Mouse (Mus musculus): ENCODE measurements at regions not wholly inside any gene's neighbourhood (a gene's known extent, or its start where the extent isn't known, plus 50 kb on each side); places are given as distances from the start of the nearest gene placed in this dataset.
A peak's percentile ranks its signal among the peaks of the same experiment; 100 is the strongest.

DNA sequence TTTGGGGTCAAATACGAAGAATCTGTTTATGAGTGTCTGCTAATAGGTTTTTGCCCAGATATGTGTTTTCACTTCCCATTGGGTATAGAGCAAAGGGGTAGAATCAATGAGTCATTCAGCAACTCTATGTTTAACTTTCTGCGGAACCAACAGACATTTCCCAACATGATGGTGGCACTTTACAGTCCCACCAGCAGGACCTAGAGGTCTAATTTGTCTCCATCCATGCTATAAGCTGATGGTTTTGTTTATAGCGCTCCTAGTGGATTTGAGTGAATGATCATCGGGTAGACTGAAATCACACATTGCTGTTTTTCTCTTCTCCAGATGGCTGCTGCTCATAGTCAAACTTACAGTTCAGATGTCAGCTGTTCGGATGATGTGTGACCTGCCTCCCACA, 99.7 kb upstream of the Arid5b start:
- no peak overlapping the region for H3K9ac ChIP-seq
- H3K9me3 ChIP-seq (replicated peaks) = no peaks in the 10 kb centered on the region
- no peaks in the 10 kb centered on the region for H3K27me3 ChIP-seq (replicated peaks)
- no peak for ATAC-seq (ENCODE audit: insufficient number of reproducible peaks, low FRiP score)
- H3K4me1 ChIP-seq (replicated peaks) = no peaks in the 10 kb centered on the region
- 83% methylated on average over 5 of the region's 5 CpGs for WGBS
- no peak overlapping the region for H3K4me3 ChIP-seq
- H3K4me2 ChIP-seq = no peak overlapping the region
- no peak overlapping the region for H3K27ac ChIP-seq (ENCODE audit: poor library complexity, severe bottlenecking)
- no peaks in the 10 kb centered on the region for H3K36me3 ChIP-seq

DNA sequence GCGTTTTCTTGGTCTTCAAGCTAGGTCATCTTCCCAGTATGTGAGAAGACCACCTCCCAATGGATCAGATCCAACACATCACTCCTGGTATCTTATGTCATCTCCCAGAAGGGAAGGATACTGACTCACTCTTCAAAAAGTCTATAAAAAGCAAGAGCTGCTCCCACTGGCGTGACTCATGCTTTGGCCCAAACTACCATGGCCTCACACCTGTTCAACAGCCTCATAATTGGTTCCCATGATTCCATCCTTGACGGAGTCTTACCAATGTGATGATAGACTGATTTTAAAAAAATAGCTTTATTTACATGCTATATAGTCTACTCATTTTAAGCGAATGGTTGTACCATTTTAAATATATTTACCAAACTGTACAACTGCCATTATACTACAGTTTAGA, 98.9 kb upstream of the Arid5b start:
- Histone ChIP-seq H3K4me1 (replicated peaks) (no peaks in the 10 kb centered on the region), H3K9ac (no peak overlapping the region), H3K9me3 (replicated peaks) (no peaks in the 10 kb centered on the region), H3K4me2 (no peak overlapping the region), H3K36me3 (no peaks in the 10 kb centered on the region), H3K27me3 (replicated peaks) (no peaks in the 10 kb centered on the region), H3K27ac (ENCODE audit: poor library complexity, severe bottlenecking) (no peak overlapping the region), H3K4me3 (no peak overlapping the region)
- WGBS = 85% methylated on average over 4 of the region's 4 CpGs
- ATAC-seq (ENCODE audit: insufficient number of reproducible peaks, low FRiP score) = no peak

- H3K27ac ChIP-seq (ENCODE audit: poor library complexity, severe bottlenecking) = no peak overlapping the region
- H3K9me3 ChIP-seq (replicated peaks) = no peaks in the 10 kb centered on the region
- no peaks in the 10 kb centered on the region for H3K4me1 ChIP-seq (replicated peaks)
- no peak overlapping the region for H3K4me3 ChIP-seq
- H3K36me3 ChIP-seq = no peaks in the 10 kb centered on the region
- WGBS = 83% methylated on average over 5 of the region's 5 CpGs
- no peak for ATAC-seq (ENCODE audit: insufficient number of reproducible peaks, low FRiP score)
- no peak overlapping the region for H3K9ac ChIP-seq
- no peak overlapping the region for H3K4me2 ChIP-seq
- no peaks in the 10 kb centered on the region for H3K27me3 ChIP-seq (replicated peaks)
Observed at GRCm38 (mm10) chr10:68373875-68374274, 95.3 kb upstream of the Arid5b start.

GRCm38 (mm10) chr10:68371785-68372184, 93.2 kb upstream of the Arid5b start:
- no peak overlapping the region for H3K4me2 ChIP-seq
- no peak for ATAC-seq (ENCODE audit: insufficient number of reproducible peaks, low FRiP score)
- 84% methylated on average over 6 of the region's 6 CpGs for WGBS
- no peak overlapping the region for H3K27ac ChIP-seq (ENCODE audit: poor library complexity, severe bottlenecking)
- no peak overlapping the region for H3K4me3 ChIP-seq
- H3K9ac ChIP-seq = no peak overlapping the region
- H3K9me3 ChIP-seq (replicated peaks) = peaks cover 3% of the 10 kb centered on the region; the same call in 1 of the 2 replicates
- H3K27me3 ChIP-seq (replicated peaks) = no peaks in the 10 kb centered on the region
- H3K36me3 ChIP-seq = no peaks in the 10 kb centered on the region
- no peaks in the 10 kb centered on the region for H3K4me1 ChIP-seq (replicated peaks)

DNA sequence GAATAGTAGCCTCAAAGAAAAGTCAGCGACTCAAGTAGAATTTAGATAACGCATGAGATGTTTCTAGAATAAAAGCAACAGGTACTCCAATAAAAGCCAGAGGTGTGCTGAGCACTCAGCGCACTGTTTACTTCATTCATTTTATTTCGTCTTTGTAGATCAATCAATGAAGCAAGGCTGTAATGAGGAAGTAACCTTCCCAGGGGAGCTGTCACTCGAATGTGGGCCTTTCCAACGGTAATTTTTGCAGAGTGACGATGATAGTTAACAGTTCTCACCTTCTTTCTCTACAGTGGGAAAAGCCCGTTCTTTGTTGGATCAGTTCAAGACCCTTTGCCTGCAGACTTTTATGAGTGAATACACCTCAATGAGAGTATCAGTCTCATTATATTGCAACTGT, 92.4 kb upstream of the Arid5b start:
- no peak for ATAC-seq (ENCODE audit: insufficient number of reproducible peaks, low FRiP score)
- WGBS = 82% methylated on average over 8 of the region's 8 CpGs
- no peaks in the 10 kb centered on the region for H3K4me1 ChIP-seq (replicated peaks)
- H3K4me2 ChIP-seq = no peak overlapping the region
- H3K27me3 ChIP-seq (replicated peaks) = no peaks in the 10 kb centered on the region
- H3K4me3 ChIP-seq = no peak overlapping the region
- H3K9ac ChIP-seq = no peak overlapping the region
- no peaks in the 10 kb centered on the region for H3K36me3 ChIP-seq
- peaks cover 3% of the 10 kb centered on the region; the same call in 1 of the 2 replicates for H3K9me3 ChIP-seq (replicated peaks)
- H3K27ac ChIP-seq (ENCODE audit: poor library complexity, severe bottlenecking) = no peak overlapping the region

DNA sequence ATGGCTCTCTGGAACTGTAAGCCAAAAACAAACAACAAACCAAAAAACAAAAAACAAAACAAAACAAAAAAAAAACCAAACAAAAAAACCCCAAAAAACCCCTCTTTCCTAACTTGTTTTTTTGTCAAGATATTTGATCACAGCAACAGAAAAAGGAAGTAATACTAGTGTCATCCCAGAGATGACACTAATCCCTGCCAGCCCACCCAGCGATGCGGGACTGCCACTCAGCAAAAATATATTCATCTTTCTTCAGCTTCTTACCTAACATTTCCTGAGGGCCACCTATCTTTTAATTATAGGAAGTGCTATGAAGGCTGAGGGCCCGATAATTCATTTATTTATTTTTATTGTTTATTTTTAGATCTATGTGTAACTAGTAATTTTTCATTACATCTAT, 88.3 kb upstream of the Arid5b start:
- Histone ChIP-seq H3K4me3 (no peak overlapping the region), H3K9ac (no peak overlapping the region), H3K4me2 (no peak overlapping the region), H3K36me3 (no peaks in the 10 kb centered on the region), H3K9me3 (replicated peaks) (peaks cover 6% of the 10 kb centered on the region), H3K27me3 (replicated peaks) (no peaks in the 10 kb centered on the region), H3K4me1 (replicated peaks) (no peaks in the 10 kb centered on the region), H3K27ac (ENCODE audit: poor library complexity, severe bottlenecking) (no peak overlapping the region)
- 90% methylated on average over 3 of the region's 3 CpGs for WGBS
- ATAC-seq (ENCODE audit: insufficient number of reproducible peaks, low FRiP score) = no peak

DNA sequence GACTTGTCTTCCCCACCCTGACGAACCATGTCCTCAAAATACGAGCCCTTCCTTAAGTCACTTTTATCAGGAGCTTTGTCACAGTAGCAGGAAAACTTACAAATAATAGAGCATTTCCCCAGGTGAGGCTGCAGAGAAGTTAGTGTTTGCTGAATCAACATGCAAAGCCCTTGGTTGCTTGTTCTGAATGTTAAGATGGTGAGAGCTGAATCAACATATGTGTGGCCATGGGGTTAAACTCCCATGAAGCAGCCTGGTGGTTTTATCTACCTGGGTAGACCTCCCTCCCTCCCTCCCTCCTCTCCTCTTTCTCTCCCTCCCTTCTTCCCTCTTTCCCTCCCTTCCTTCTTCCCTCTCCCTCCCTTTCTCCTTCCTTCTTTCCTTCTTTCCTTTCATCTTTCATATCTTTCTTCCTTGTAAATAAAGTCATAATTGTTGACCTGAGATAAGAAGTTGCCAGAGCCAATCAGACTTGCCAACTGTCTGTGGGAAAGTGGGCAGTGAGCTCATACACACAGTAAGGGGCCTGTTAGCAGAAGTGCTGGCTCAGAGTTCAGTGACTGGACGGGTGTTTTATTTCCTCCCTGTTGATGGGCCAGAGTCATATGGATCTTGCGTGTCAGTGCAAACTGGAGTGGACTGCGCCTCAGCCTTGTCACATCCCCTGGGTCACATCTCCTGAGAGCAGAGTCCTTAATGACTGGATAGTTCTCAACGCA, 82.4 kb upstream of the Arid5b start:
- Histone ChIP-seq H3K27ac (ENCODE audit: poor library complexity, severe bottlenecking) (no peak overlapping the region), H3K4me1 (replicated peaks) (no peaks in the 10 kb centered on the region; the same call in 1 of the 2 replicates), H3K27me3 (replicated peaks) (no peaks in the 10 kb centered on the region), H3K4me3 (no peak overlapping the region), H3K9me3 (replicated peaks) (peaks cover 7% of the 10 kb centered on the region), H3K36me3 (no peaks in the 10 kb centered on the region), H3K9ac (no peak overlapping the region), H3K4me2 (no peak overlapping the region)
- ATAC-seq (ENCODE audit: insufficient number of reproducible peaks, low FRiP score) = no peak
- WGBS = 63% methylated on average over 6 of the region's 6 CpGs

DNA sequence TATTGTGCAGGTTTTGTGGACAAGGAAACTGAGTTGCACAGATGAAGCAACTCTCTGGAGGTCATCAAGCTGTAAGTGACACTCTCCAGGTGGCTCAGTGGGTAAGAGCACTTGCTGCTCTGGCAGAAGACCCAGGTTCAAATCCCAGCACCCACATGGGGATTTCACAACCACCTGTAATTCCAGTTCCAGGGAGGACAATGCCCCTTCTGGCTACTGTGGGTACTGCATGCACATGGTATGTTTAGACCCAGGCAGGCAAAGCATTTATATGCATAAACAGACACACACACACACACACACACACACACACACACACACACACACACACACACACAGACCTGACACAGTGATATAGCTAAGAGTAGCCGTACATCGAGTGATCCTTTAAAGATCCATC, 80.6 kb upstream of the Arid5b start:
- H3K4me1 ChIP-seq (replicated peaks) = peaks cover 3% of the 10 kb centered on the region
- H3K27me3 ChIP-seq (replicated peaks) = no peaks in the 10 kb centered on the region
- H3K4me3 ChIP-seq = no peak overlapping the region
- no peak overlapping the region for H3K27ac ChIP-seq (ENCODE audit: poor library complexity, severe bottlenecking)
- ATAC-seq (ENCODE audit: insufficient number of reproducible peaks, low FRiP score) = no peak
- no peak overlapping the region for H3K9ac ChIP-seq
- no peak overlapping the region for H3K4me2 ChIP-seq
- H3K36me3 ChIP-seq = no peaks in the 10 kb centered on the region
- WGBS = 98% methylated on average over 2 of the region's 2 CpGs
- peaks cover 3% of the 10 kb centered on the region; the same call in 1 of the 2 replicates for H3K9me3 ChIP-seq (replicated peaks)

GRCm38 (mm10) chr10:68356973-68357372, 78.4 kb upstream of the Arid5b start:
- H3K4me1 ChIP-seq (replicated peaks) = peaks cover 3% of the 10 kb centered on the region
- H3K27ac ChIP-seq (ENCODE audit: poor library complexity, severe bottlenecking) = no peak overlapping the region
- H3K9me3 ChIP-seq (replicated peaks) = peaks cover 3% of the 10 kb centered on the region; the same call in 1 of the 2 replicates
- H3K36me3 ChIP-seq = no peaks in the 10 kb centered on the region
- ATAC-seq (ENCODE audit: insufficient number of reproducible peaks, low FRiP score) = no peak
- no peaks in the 10 kb centered on the region for H3K27me3 ChIP-seq (replicated peaks)
- no peak overlapping the region for H3K9ac ChIP-seq
- no peak overlapping the region for H3K4me2 ChIP-seq
- 78% methylated on average over 6 of the region's 6 CpGs for WGBS
- no peak overlapping the region for H3K4me3 ChIP-seq

GRCm38 (mm10) chr10:68356521-68356920, 78.0 kb upstream of the Arid5b start:
- Histone ChIP-seq H3K36me3 (no peaks in the 10 kb centered on the region), H3K9me3 (replicated peaks) (peaks cover 3% of the 10 kb centered on the region; the same call in 1 of the 2 replicates), H3K27ac (ENCODE audit: poor library complexity, severe bottlenecking) (no peak overlapping the region), H3K9ac (no peak overlapping the region), H3K27me3 (replicated peaks) (no peaks in the 10 kb centered on the region), H3K4me1 (replicated peaks) (peaks cover 3% of the 10 kb centered on the region), H3K4me2 (no peak overlapping the region), H3K4me3 (no peak overlapping the region)
- no peak for ATAC-seq (ENCODE audit: insufficient number of reproducible peaks, low FRiP score)
- WGBS = 78% methylated on average over 5 of the region's 5 CpGs

DNA sequence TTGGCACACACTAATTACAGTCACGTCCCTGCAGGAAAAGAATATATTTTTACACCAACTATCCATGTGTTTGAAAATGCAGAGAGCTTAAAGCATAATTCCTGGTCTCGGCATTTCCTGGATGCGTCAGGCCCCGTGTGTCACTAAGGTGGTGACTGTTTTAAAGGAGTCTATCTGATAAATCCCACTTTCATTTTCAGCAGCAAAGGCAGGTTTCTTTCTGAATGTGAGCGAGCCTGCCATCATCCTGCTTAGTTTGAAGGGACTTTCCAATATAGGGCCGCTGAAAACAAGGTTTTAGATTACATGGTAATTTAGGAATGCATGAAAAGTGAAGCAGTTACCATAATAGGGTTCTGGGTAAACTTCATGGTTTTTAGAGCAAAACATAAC, 77.5 kb upstream of the Arid5b start:
- Histone ChIP-seq H3K9ac (no peak overlapping the region), H3K27me3 (replicated peaks) (no peaks in the 10 kb centered on the region), H3K27ac (ENCODE audit: poor library complexity, severe bottlenecking) (peak overlapping the region; percentile 48; the same call in 1 of the 2 replicates), H3K4me2 (0 out of 2 replicates have a peak overlapping the region, but pooled peaks have one; percentile 16), H3K36me3 (no peaks in the 10 kb centered on the region), H3K4me1 (replicated peaks) (peaks cover 3% of the 10 kb centered on the region), H3K4me3 (no peak overlapping the region), H3K9me3 (replicated peaks) (peaks cover 3% of the 10 kb centered on the region; the same call in 1 of the 2 replicates)
- 43% methylated on average over 6 of the region's 6 CpGs for WGBS
- ATAC-seq (ENCODE audit: insufficient number of reproducible peaks, low FRiP score) = no peak
